Mouse (Mus musculus) kidney, postnatal 0 days (tissue): Measurements from ENCODE around the gene Ykt6. TPM values are rescaled to one million over a fixed set of nuclear protein-coding genes. Genes with fewer than 3 reads are reported as not detected.

Experiments
- ATAC-seq: fragments of 200-750 bp; cut with Nextera tagmentation; replicated peaks from 2 replicates; pipeline ENCODE4 v1.8.0; 2017; ENCODE audit warnings: low read depth, moderate number of reproducible peaks, moderate TSS enrichment, moderate library complexity; ENCODE audit not compliant: low FRiP score
- DNase-seq: peaks from one replicate; pipeline ENCODE4 v3.0.0-alpha.2; 2016; ENCODE audit warnings: low spot score
- H3K27ac ChIP-seq: fragments of 300-500 bp; sonication (generic); 2 replicates; pipeline ENCODE4 v1.5.1; 2014; ENCODE audit warnings: mild to moderate bottlenecking
- H3K27me3 ChIP-seq: fragments of 300-500 bp; sonication (generic); 2 replicates; pipeline ENCODE4 v1.6.1; 2014; ENCODE audit warnings: low read length, mixed read lengths; ENCODE audit not compliant: insufficient read depth
- H3K36me3 ChIP-seq: fragments of 300-500 bp; sonication (generic); 2 replicates; pipeline ENCODE4 v1.6.1; 2014; ENCODE audit warnings: low read length, mixed read lengths; ENCODE audit not compliant: insufficient read depth
- H3K4me1 ChIP-seq: fragments of 300-500 bp; sonication (generic); replicated peaks from 2 replicates; pipeline ENCODE4 v1.6.1; 2014; ENCODE audit warnings: antibody characterized with exemption, low read length, mixed read lengths; ENCODE audit not compliant: insufficient read depth
- H3K4me2 ChIP-seq: fragments of 300-500 bp; sonication (generic); 2 replicates; pipeline ENCODE4 v1.6.1; 2014; ENCODE audit warnings: mild to moderate bottlenecking, low read length, moderate library complexity, mixed read lengths
- H3K4me3 ChIP-seq: fragments of 300-500 bp; sonication (generic); replicated peaks from 2 replicates; pipeline ENCODE4 v1.5.1; 2014; ENCODE audit warnings: low read depth, low read length
- H3K9ac ChIP-seq: fragments of 300-500 bp; sonication (generic); 2 replicates; pipeline ENCODE4 v1.6.1; 2014; ENCODE audit warnings: low read depth, low read length
- H3K9me3 ChIP-seq: fragments of 300-500 bp; sonication (generic); replicated peaks from 2 replicates; pipeline ENCODE4 v1.6.1; 2016; ENCODE audit warnings: low read length, inconsistent platforms, mixed read lengths
- CTCF ChIP-seq: IDR thresholded peaks from 2 replicates; pipeline ENCODE4 v1.5.1; 2016; ENCODE audit warnings: antibody characterized with exemption, low read depth, mild to moderate bottlenecking, moderate library complexity
- WGBS: fragments of 180-500 bp; shearing (Covaris S2); extraction: QIAGEN DNeasy Blood & Tissue Kit; methylation state at CpG from one replicate; pipeline ENCODE4 v1.1.7; 2014; 5-methylcytosine and 5-hydroxymethylcytosine counted together
- polyA plus RNA-seq: library from polyadenylated mRNA; unstranded; fragments of >200 nt; fragmentation: Nextera tagmentation; extraction: Ambion mirVana; gene quantifications from 2 replicates; pipeline ENCODE4 v1.2.1, GENCODE M21; 2015

Ykt6 gene
- polyA plus RNA-seq, 1 experiment from 2014 or later, result 41.8 TPM

DNA sequence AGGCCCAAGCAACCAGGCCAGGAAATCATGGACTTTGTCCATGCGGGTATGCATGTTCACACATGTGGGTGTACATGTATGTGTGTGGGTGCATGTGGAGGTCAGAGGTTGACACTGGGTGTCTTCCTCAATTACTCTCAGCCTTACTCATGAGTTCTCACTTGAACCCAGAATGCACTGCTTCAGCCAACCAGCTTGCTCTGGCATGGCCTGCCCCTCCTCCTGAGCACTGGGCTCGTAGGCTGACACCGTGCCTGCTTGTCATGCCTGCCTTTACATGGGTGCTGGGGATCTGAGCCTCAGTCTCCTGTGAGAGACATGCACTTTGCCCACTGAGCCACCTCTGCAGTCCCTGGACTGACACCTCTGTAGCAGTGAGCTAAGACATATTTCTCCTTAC is 56.4 kb downstream of the Ykt6 start:
- DNase-seq (no peak), ATAC-seq (0 out of 2 replicates have a peak, but pooled peaks have one; percentile 13)
- Histone ChIP-seq H3K9me3 (no peaks in the 10 kb centered on the region), H3K4me3 (no peak overlapping the region), H3K4me2 (no peak overlapping the region), H3K9ac (no peak overlapping the region), H3K4me1 (no peaks in the 10 kb centered on the region), H3K27ac (no peak overlapping the region), H3K27me3 (no peaks in the 10 kb centered on the region), H3K36me3 (no peaks in the 10 kb centered on the region)
- 82% methylated on average over 3 of the region's 3 CpGs for WGBS
- TF ChIP-seq CTCF, result no peak

DNA sequence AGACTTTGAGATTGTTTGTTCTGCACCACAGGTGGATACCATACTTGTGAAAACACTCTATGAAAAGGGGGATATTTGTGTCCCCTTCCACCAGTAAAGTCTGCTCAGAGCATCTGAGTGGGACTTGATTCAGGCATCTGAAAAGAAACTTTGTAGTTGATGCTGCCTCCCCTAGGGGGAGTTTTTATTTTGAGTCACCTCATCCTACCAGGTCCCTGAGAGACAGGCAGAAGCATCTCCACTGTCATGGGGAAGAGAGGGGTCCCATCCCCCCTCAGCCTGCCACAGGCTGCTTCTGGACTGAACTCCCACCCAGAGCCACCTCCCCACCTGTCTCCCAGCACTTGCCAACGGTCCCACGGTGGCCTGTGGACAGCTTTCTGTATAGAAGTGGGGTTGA is 57.9 kb downstream of the Ykt6 start:
- WGBS, result 69% methylated on average over 2 of the region's 2 CpGs
- no peak overlapping the region for H3K4me3 ChIP-seq
- H3K9me3 ChIP-seq, result no peaks in the 10 kb centered on the region
- H3K27ac ChIP-seq, result no peak overlapping the region
- H3K36me3 ChIP-seq, result no peaks in the 10 kb centered on the region
- no peak for ATAC-seq
- no peak overlapping the region for H3K9ac ChIP-seq
- peak; percentile 38; the same call in 1 of the 2 replicates for TF ChIP-seq CTCF
- no peak for DNase-seq
- H3K4me2 ChIP-seq, result no peak overlapping the region
- H3K27me3 ChIP-seq, result no peaks in the 10 kb centered on the region
- no peaks in the 10 kb centered on the region for H3K4me1 ChIP-seq

DNA sequence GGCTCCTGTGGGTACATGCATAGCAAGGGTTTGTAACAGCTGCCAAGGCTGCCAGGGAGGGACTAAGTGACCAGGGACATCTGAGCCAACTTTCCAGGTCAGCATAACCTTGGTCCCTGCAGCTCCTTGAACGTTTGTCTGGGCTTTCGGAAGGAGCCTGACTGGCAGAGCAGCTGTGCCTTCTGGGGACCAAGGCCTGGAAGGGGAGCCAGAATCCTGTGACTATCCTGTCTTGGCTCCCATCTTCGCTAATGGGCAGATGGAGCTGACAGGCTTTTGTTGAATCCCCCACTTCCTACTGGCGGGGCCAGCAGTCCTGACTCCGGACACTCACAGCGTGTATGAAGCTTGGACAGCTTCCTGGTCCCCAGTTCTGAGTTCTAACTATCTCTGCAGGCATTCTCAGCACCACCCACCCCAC is 59.5 kb downstream of the Ykt6 start:
- WGBS, result 69% methylated on average over 6 of the region's 6 CpGs
- ATAC-seq (no peak), DNase-seq (no peak)
- Histone ChIP-seq H3K4me2 (no peak overlapping the region), H3K27ac (no peak overlapping the region), H3K27me3 (no peaks in the 10 kb centered on the region), H3K4me3 (no peak overlapping the region), H3K9me3 (no peaks in the 10 kb centered on the region), H3K4me1 (no peaks in the 10 kb centered on the region), H3K36me3 (no peaks in the 10 kb centered on the region), H3K9ac (no peak overlapping the region)
- no peak for TF ChIP-seq CTCF

DNA sequence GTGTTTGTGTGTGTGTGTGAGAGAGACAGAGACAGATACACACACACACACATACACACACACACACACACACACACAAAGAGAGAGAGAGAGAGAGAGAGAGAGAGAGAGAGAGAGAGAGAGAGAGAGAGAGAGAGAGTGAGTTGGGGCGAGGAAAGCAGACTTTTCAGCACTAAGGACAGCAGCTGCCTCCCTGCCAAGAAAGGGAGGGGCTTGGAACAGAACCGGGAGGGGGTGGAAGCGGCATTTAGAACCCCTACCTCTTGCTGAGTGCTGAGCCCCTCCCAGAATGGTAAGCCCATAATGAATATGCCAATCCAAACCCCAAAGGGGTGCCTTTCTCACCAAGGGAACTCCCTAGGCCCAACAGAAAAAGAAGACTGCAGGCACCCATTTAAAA is 60.9 kb downstream of the Ykt6 start:
- DNase-seq (peak; percentile 61), ATAC-seq (no peak)
- H3K9me3 ChIP-seq, result no peaks in the 10 kb centered on the region
- H3K4me2 ChIP-seq, result no peak overlapping the region
- no peak overlapping the region for H3K4me3 ChIP-seq
- TF ChIP-seq CTCF, result no peak
- H3K27me3 ChIP-seq, result no peaks in the 10 kb centered on the region
- 0 out of 2 replicates have a peak, but pooled peaks cover 3% of the 10 kb centered on the region for H3K4me1 ChIP-seq
- H3K27ac ChIP-seq, result no peak overlapping the region
- H3K36me3 ChIP-seq, result no peaks in the 10 kb centered on the region
- WGBS, result 0% methylated on average over 3 of the region's 3 CpGs
- no peak overlapping the region for H3K9ac ChIP-seq

- Histone ChIP-seq H3K4me3 (no peak overlapping the region), H3K4me2 (no peak overlapping the region), H3K27ac (no peak overlapping the region), H3K36me3 (no peaks in the 10 kb centered on the region), H3K27me3 (no peaks in the 10 kb centered on the region), H3K4me1 (0 out of 2 replicates have a peak, but pooled peaks cover 3% of the 10 kb centered on the region), H3K9ac (no peak overlapping the region), H3K9me3 (no peaks in the 10 kb centered on the region)
- WGBS, result 57% methylated on average over 9 of the region's 9 CpGs
- DNase-seq, result no peak
- TF ChIP-seq CTCF, result no peak
- ATAC-seq, result no peak
Observed at GRCm38 (mm10) chr11:6016797-6017395, 61.4 kb downstream of the Ykt6 start.

Other genes with a start within 250 kb of the Ykt6 start
- 256 and 279 TPM in 2 replicates for gene Mrps24, start 240.0 kb upstream of the Ykt6 start, polyA plus RNA-seq
- gene Urgcp, start 193.3 kb upstream of the Ykt6 start, polyA plus RNA-seq, result 22.8 and 23.0 TPM in 2 replicates
- 82.7 and 93.3 TPM in 2 replicates for gene Dbnl, start 167.2 kb upstream of the Ykt6 start, polyA plus RNA-seq
- gene Pgam2, start 152.0 kb upstream of the Ykt6 start, polyA plus RNA-seq, result 111 and 121 TPM in 2 replicates
- gene Polm, start 117.7 kb upstream of the Ykt6 start, polyA plus RNA-seq, result 7.8 and 8.7 TPM in 2 replicates
- gene Aebp1, start 93.7 kb upstream of the Ykt6 start, polyA plus RNA-seq, result 33.9 and 38.6 TPM in 2 replicates
- gene Pold2, start 77.4 kb upstream of the Ykt6 start, polyA plus RNA-seq, result 74.4 and 82.6 TPM in 2 replicates
- 1.6 and 1.9 TPM in 2 replicates for gene Myl7, start 56.9 kb upstream of the Ykt6 start, polyA plus RNA-seq
- gene Gck, start 5.6 kb upstream of the Ykt6 start, polyA plus RNA-seq, result 0.64 and 1.0 TPM in 2 replicates
- 3.3 and 3.5 TPM in 2 replicates for gene Camk2b, start 110.7 kb downstream of the Ykt6 start, polyA plus RNA-seq
- 0.53 and 0.84 TPM in 2 replicates for gene A730071L15Rik, start 244.3 kb downstream of the Ykt6 start, polyA plus RNA-seq
- gene Nudcd3, start 244.7 kb downstream of the Ykt6 start, polyA plus RNA-seq, result 28.1 and 29.1 TPM in 2 replicates